Mouse (Mus musculus) telencephalon, adult 2 months (tissue): ENCODE results near the gene Loxl4.

ENCODE experiments used
- DNase-seq: peaks from one replicate; pipeline ENCODE4 v3.0.0-alpha.2; 2011; ENCODE audit warnings: low read depth, low spot score

Gene Loxl4

GRCm38 (mm10) chr19:42566283-42567019 lies 46.2 kb downstream of the Loxl4 start:
- DNase-seq: no peak

- no peak for DNase-seq
Observed at GRCm38 (mm10) chr19:42563726-42564270, 48.8 kb downstream of the Loxl4 start.

GRCm38 (mm10) chr19:42562981-42563380 lies 49.6 kb downstream of the Loxl4 start:
- no peak for DNase-seq

- DNase-seq: no peak
Observed at GRCm38 (mm10) chr19:42561991-42562390, 50.6 kb downstream of the Loxl4 start.

- DNase-seq: no peak
Observed at GRCm38 (mm10) chr19:42558701-42559100, 53.9 kb downstream of the Loxl4 start.
